Comparison of ENCODE assay signal across 10 mouse cellular contexts in the genomic region with DNA sequence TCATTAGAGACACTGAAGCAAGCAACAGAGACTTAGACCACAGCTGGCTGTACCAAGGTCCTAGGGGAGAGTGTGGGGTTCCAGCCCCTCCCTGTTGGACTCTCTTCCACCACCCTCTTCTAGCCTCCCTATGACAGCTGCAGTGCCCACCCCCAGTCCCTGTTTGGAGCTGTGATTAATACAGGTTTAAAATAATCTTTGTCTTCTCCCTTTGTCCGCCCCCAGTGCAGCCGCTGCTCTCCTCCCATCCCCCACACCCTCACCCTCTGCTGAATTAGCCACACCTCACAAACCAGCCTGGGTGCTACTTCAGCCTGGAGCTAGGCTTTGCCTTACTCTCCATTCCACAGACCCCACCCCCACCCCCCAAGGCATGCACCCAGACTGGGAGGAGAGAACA.
DNase-seq lines count a peak whose midpoint lies in the region; ATAC-seq and TF ChIP-seq lines count a peak whose summit lies in the region.
"Had no signal": no experiment of that assay in that cellular context is flagged by ENCODE, and none has a peak within 500 bp of the region (broad histone marks: within the 10 kb centered on the region; RNA-seq: fewer than 3 reads in every experiment).

No protein-coding gene starts in this region.

- H3K9me3 ChIP-seq in forebrain, embryonic 11.5 days (ENCODE audit: control insufficient read depth, low read length) = no peaks in the 10 kb centered on the region
- no peaks in the 10 kb centered on the region for H3K9me3 ChIP-seq in hindbrain, postnatal 0 days (ENCODE audit: low read length)

- H3K4me3 ChIP-seq in forebrain, embryonic 11.5 days (ENCODE audit: low read depth, low read length) = no peak overlapping the region
- no peak overlapping the region for H3K4me3 ChIP-seq in hindbrain, postnatal 0 days (ENCODE audit: low read length)

- no peaks in the 10 kb centered on the region for H3K36me3 ChIP-seq in forebrain, embryonic 11.5 days (ENCODE audit: control insufficient read depth, insufficient read depth, low read length)
- H3K36me3 ChIP-seq in hindbrain, postnatal 0 days (ENCODE audit: insufficient read depth, low read length) = no peaks in the 10 kb centered on the region

- no peaks in the 10 kb centered on the region for H3K4me1 ChIP-seq in forebrain, embryonic 11.5 days (replicated peaks; ENCODE audit: control insufficient read depth, insufficient read depth, low read length)
- 0 out of 2 replicates have a peak, but pooled peaks cover 4% of the 10 kb centered on the region for H3K4me1 ChIP-seq in hindbrain, postnatal 0 days (ENCODE audit: insufficient read depth, low read length)

- peak; percentile 61 for ATAC-seq in forebrain, embryonic 11.5 days (replicated peaks; ENCODE audit: low FRiP score)
- 0 out of 2 replicates have a peak, but pooled peaks have one; percentile 35 for ATAC-seq in hindbrain, postnatal 0 days

- no peak overlapping the region for H3K27ac ChIP-seq in forebrain, embryonic 11.5 days (ENCODE audit: low read depth, low read length)
- H3K27ac ChIP-seq in hindbrain, postnatal 0 days = no peak overlapping the region
- H3K27ac ChIP-seq: liver, embryonic 14.5 days had no signal

- H3K27me3 ChIP-seq in forebrain, embryonic 11.5 days (ENCODE audit: control insufficient read depth, insufficient read depth, low read length) = no peaks in the 10 kb centered on the region
- no peaks in the 10 kb centered on the region for H3K27me3 ChIP-seq in hindbrain, postnatal 0 days (ENCODE audit: insufficient read depth, low read length)

- H3K4me2 ChIP-seq in forebrain, embryonic 11.5 days (ENCODE audit: low read depth, low read length, severe bottlenecking) = no peak overlapping the region
- H3K4me2 ChIP-seq in hindbrain, postnatal 0 days (ENCODE audit: low read depth, low read length) = no peak overlapping the region

- 45% methylated on average over 2 of the region's 2 CpGs for WGBS in forebrain, embryonic 11.5 days
- WGBS in hindbrain, postnatal 0 days = 42% methylated on average over 2 of the region's 2 CpGs

- no peak overlapping the region for H3K9ac ChIP-seq in forebrain, embryonic 11.5 days (ENCODE audit: low read length)
- no peak overlapping the region for H3K9ac ChIP-seq in hindbrain, postnatal 0 days (replicated peaks; ENCODE audit: low read length)
- H3K9ac ChIP-seq: liver, embryonic 14.5 days had no signal

- DNase-seq in layer of hippocampus, adult 9-11 months = peak; percentile 72
- no peak for DNase-seq in layer of hippocampus, postnatal 25 days (ENCODE audit: extremely low spot score in 1 of 2, low spot score in 1 of 2)
- no peak for DNase-seq in forebrain, embryonic 11.5 days (ENCODE audit: low spot score)
- DNase-seq in hindbrain, postnatal 0 days (ENCODE audit: low spot score) = no peak
- DNase-seq in retina, embryonic 14.5 days (ENCODE audit: low spot score) = peak; percentile 62
- no peak for DNase-seq in cerebellum, postnatal 4 days (ENCODE audit: low spot score in 2 of 2)
- DNase-seq in natural killer cell, adult 2 months (ENCODE audit: low spot score in 2 of 2) = no peak
- DNase-seq: cerebellum, adult 18-20 months; kidney, adult 11 months had no signal

- no peak for TF ChIP-seq CTCF in hindbrain, postnatal 0 days (IDR thresholded peaks at IDR 0.05; ENCODE audit: low read depth)

Comparison
In these comparisons a context has a peak if more than half of its experiments do, and no peak if none do; other contexts are left out.
1. DNase-seq: peak in layer of hippocampus, adult 9-11 months (single experiment) and retina, embryonic 14.5 days (single experiment); none in layer of hippocampus, postnatal 25 days (0 of 2), forebrain, embryonic 11.5 days (single experiment), hindbrain, postnatal 0 days (single experiment), cerebellum, postnatal 4 days (0 of 2) and natural killer cell, adult 2 months (0 of 2).